Comparison of ENCODE assay signal across 10 mouse cellular contexts in genomic region chr11:4989187-4989586, GRCm38 (mm10). TPM values are rescaled to one million over a fixed set of nuclear protein-coding genes. Genes with fewer than 3 reads are reported as not detected.
DNase-seq lines count a peak whose midpoint lies in the region; ATAC-seq and TF ChIP-seq lines count a peak whose summit lies in the region.
"Had no signal": no experiment of that assay in that cellular context is flagged by ENCODE, and none has a peak within 500 bp of the region (broad histone marks: within the 10 kb centered on the region; RNA-seq: fewer than 3 reads in every experiment).

No protein-coding gene starts in this region.

- H3K36me3 ChIP-seq in erythroblast, embryonic 14.5 days (ENCODE audit: control insufficient read depth): peaks cover 65% of the 10 kb centered on the region
- H3K36me3 ChIP-seq in lung, postnatal 0 days (ENCODE audit: insufficient read depth, low read length): no peaks in the 10 kb centered on the region
- peaks cover 61% of the 10 kb centered on the region for H3K36me3 ChIP-seq in megakaryocyte, embryonic 14.5 days (replicated peaks; ENCODE audit: low read length)
- H3K36me3 ChIP-seq in hindbrain, embryonic 11.5 days (ENCODE audit: control insufficient read depth, insufficient read depth, low read length): no peaks in the 10 kb centered on the region; the same call in 1 of the 2 replicates

- peak overlapping the region; percentile 11 for H3K4me3 ChIP-seq in erythroblast, embryonic 14.5 days (replicated peaks)
- H3K4me3 ChIP-seq in lung, postnatal 0 days (ENCODE audit: low read depth, low read length): no peak overlapping the region
- H3K4me3 ChIP-seq in lung, adult 2 months (replicated peaks; ENCODE audit: extremely low read depth, low read depth, low read length): no peak overlapping the region
- peak overlapping the region; percentile 96 for H3K4me3 ChIP-seq in megakaryocyte, embryonic 14.5 days (replicated peaks)
- H3K4me3 ChIP-seq in hindbrain, embryonic 11.5 days (ENCODE audit: low read depth, low read length): no peak overlapping the region
- H3K4me3 ChIP-seq: embryonic facial prominence, embryonic 12.5 days had no signal

- TF ChIP-seq CTCF in lung, postnatal 0 days (IDR thresholded peaks at IDR 0.05): no peak
- no peak for TF ChIP-seq CTCF in lung, adult 2 months (IDR thresholded peaks at IDR 0.05; ENCODE audit: insufficient read depth, low read length)

- no peaks in the 10 kb centered on the region for H3K9me3 ChIP-seq in erythroblast, embryonic 14.5 days (ENCODE audit: control insufficient read depth, low read length)
- H3K9me3 ChIP-seq in lung, postnatal 0 days (ENCODE audit: low read length): no peaks in the 10 kb centered on the region
- H3K9me3 ChIP-seq in megakaryocyte, embryonic 14.5 days: no peaks in the 10 kb centered on the region
- H3K9me3 ChIP-seq in hindbrain, embryonic 11.5 days (ENCODE audit: control insufficient read depth, low read length): no peaks in the 10 kb centered on the region
- H3K9me3 ChIP-seq: embryonic facial prominence, embryonic 12.5 days had no signal

- peaks cover 86% of the 10 kb centered on the region for H3K4me1 ChIP-seq in erythroblast, embryonic 14.5 days (ENCODE audit: control insufficient read depth)
- no peaks in the 10 kb centered on the region for H3K4me1 ChIP-seq in lung, postnatal 0 days (ENCODE audit: insufficient read depth, low read depth, low read length)
- H3K4me1 ChIP-seq in lung, adult 2 months (ENCODE audit: control insufficient read depth, insufficient read depth, low read length): peaks cover 5% of the 10 kb centered on the region; the same call in 1 of the 2 replicates
- peaks cover 81% of the 10 kb centered on the region for H3K4me1 ChIP-seq in megakaryocyte, embryonic 14.5 days
- no peaks in the 10 kb centered on the region for H3K4me1 ChIP-seq in hindbrain, embryonic 11.5 days (replicated peaks; ENCODE audit: control insufficient read depth, insufficient read depth, low read length)

- TF ChIP-seq EP300 in lung, postnatal 0 days (IDR thresholded peaks at IDR 0.05): no peak

- TF ChIP-seq POLR2A in lung, adult 2 months (IDR thresholded peaks at IDR 0.05; ENCODE audit: borderline replicate concordance, extremely low read depth, low read depth, low read length): no peak

- no peak overlapping the region for H3K9ac ChIP-seq in lung, postnatal 0 days (replicated peaks; ENCODE audit: low read depth)
- H3K9ac ChIP-seq in hindbrain, embryonic 11.5 days (ENCODE audit: low read depth, low read length): no peak overlapping the region
- H3K9ac ChIP-seq: embryonic facial prominence, embryonic 12.5 days had no signal

- H3K4me2 ChIP-seq in lung, postnatal 0 days (replicated peaks; ENCODE audit: low read depth, low read length): no peak overlapping the region
- no peak overlapping the region for H3K4me2 ChIP-seq in hindbrain, embryonic 11.5 days (replicated peaks; ENCODE audit: low read depth, low read length)
- H3K4me2 ChIP-seq: embryonic facial prominence, embryonic 12.5 days had no signal

- no peaks in the 10 kb centered on the region for H3K27me3 ChIP-seq in erythroblast, embryonic 14.5 days (ENCODE audit: control insufficient read depth)
- H3K27me3 ChIP-seq in lung, postnatal 0 days (replicated peaks; ENCODE audit: insufficient read depth, low read length): no peaks in the 10 kb centered on the region
- no peaks in the 10 kb centered on the region for H3K27me3 ChIP-seq in megakaryocyte, embryonic 14.5 days (replicated peaks)
- H3K27me3 ChIP-seq in hindbrain, embryonic 11.5 days (ENCODE audit: control insufficient read depth, insufficient read depth, low read length): no peaks in the 10 kb centered on the region
- H3K27me3 ChIP-seq: embryonic facial prominence, embryonic 12.5 days had no signal

- ATAC-seq in erythroblast, adult 5-6 weeks (replicated peaks; ENCODE audit: low FRiP score, poor library complexity, severe bottlenecking): no peak
- no peak for ATAC-seq in lung, postnatal 0 days
- ATAC-seq in hindbrain, embryonic 11.5 days (ENCODE audit: low FRiP score): no peak

- peak; percentile 27 for DNase-seq in lung, postnatal 0 days (ENCODE audit: low spot score)
- DNase-seq in lung, adult 2 months: no peak
- peak; percentile 66 for DNase-seq in thymus, postnatal 4 days
- no peak for DNase-seq in hindbrain, embryonic 11.5 days (ENCODE audit: low spot score)
- DNase-seq in urinary bladder, adult 2 months (ENCODE audit: low spot score): no peak
- DNase-seq: right cerebral cortex, postnatal 14 days had no signal

- no peak overlapping the region for H3K27ac ChIP-seq in lung, postnatal 0 days (ENCODE audit: low read length)
- no peak overlapping the region for H3K27ac ChIP-seq in hindbrain, embryonic 11.5 days (ENCODE audit: low read depth, low read length)
- H3K27ac ChIP-seq: embryonic facial prominence, embryonic 12.5 days had no signal

- WGBS in lung, postnatal 0 days: 61% methylated on average over 3 of the region's 3 CpGs
- 39% methylated on average over 3 of the region's 3 CpGs for WGBS in lung, adult 2 months
- WGBS in hindbrain, embryonic 11.5 days: 91% methylated on average over 3 of the region's 3 CpGs

RNA-seq across cellular contexts. Expression of gene Ap1b1, which starts 2.6 kb away (rescaled TPM):
- polyA plus RNA-seq in erythroblast, embryonic 14.5 days (2012): 17.5 and 18.7 TPM in 2 replicates
- 20.4 and 23.0 TPM in 2 replicates for total RNA-seq in erythroblast, adult 5-6 weeks (2015; ENCODE audit: low replicate concordance)
- 53.6 and 106 TPM in 2 replicates for total RNA-seq in erythroblast, adult 5-6 weeks (2017; ENCODE audit: low replicate concordance)
- polyA plus RNA-seq in lung, postnatal 0 days (2015; fragmentation: Nextera tagmentation; extraction: Ambion mirVana): 27.3 and 28.3 TPM in 2 replicates
- polyA plus RNA-seq in lung, adult 2 months (2012; rRNA removed): 53.9 and 76.0 TPM in 2 replicates
- polyA plus RNA-seq in megakaryocyte, embryonic 14.5 days (2012; ENCODE audit: insufficient read depth, low replicate concordance): 57.8 and 66.6 TPM in 2 replicates
- 60.7 and 61.3 TPM in 2 replicates for polyA plus RNA-seq in hindbrain, embryonic 11.5 days (2014; fragmentation: Nextera tagmentation; extraction: Ambion mirVana)
- polyA plus RNA-seq in urinary bladder, adult 2 months (2012; rRNA removed): 61.9 and 63.1 TPM in 2 replicates

RNA-seq across cellular contexts. Expression of gene Nefh, which starts 41.3 kb away (rescaled TPM):
- 0.01 and 0.02 TPM in 2 replicates for polyA plus RNA-seq in erythroblast, embryonic 14.5 days (2012)
- total RNA-seq in erythroblast, adult 5-6 weeks (2015; ENCODE audit: low replicate concordance): 0.77 and 3.1 TPM in 2 replicates
- total RNA-seq in erythroblast, adult 5-6 weeks (2017; ENCODE audit: low replicate concordance): 0.70 and 1.8 TPM in 2 replicates
- 0.06 and 0.12 TPM in 2 replicates for polyA plus RNA-seq in lung, postnatal 0 days (2015; fragmentation: Nextera tagmentation; extraction: Ambion mirVana)
- polyA plus RNA-seq in lung, adult 2 months (2012; rRNA removed): 0.07 and 0.12 TPM in 2 replicates
- polyA plus RNA-seq in megakaryocyte, embryonic 14.5 days (2012; ENCODE audit: insufficient read depth, low replicate concordance): 3.8 and 7.2 TPM in 2 replicates
- 0.82 and 1.2 TPM in 2 replicates for polyA plus RNA-seq in hindbrain, embryonic 11.5 days (2014; fragmentation: Nextera tagmentation; extraction: Ambion mirVana)
- 0.26 and 0.40 TPM in 2 replicates for polyA plus RNA-seq in urinary bladder, adult 2 months (2012; rRNA removed)

Comparison
In these comparisons a context has a peak if more than half of its experiments do, and no peak if none do; other contexts are left out.
1. DNase-seq: peak in lung, postnatal 0 days (single experiment) and thymus, postnatal 4 days (single experiment); none in lung, adult 2 months (single experiment), hindbrain, embryonic 11.5 days (single experiment) and urinary bladder, adult 2 months (single experiment).
2. H3K4me3 ChIP-seq: peak in erythroblast, embryonic 14.5 days (single experiment) and megakaryocyte, embryonic 14.5 days (single experiment); none in lung, postnatal 0 days (single experiment), lung, adult 2 months (single experiment) and hindbrain, embryonic 11.5 days (single experiment).